Mouse (Mus musculus) hindbrain, embryonic 16.5 days (tissue): ENCODE measurements around the gene Zfp689. TPM values are rescaled to one million over a fixed set of nuclear protein-coding genes. Genes with fewer than 3 reads are reported as not detected.
"Not testable (repeated sequence)": the region's sequence is repeated elsewhere in the genome, so short reads cannot be mapped to it uniquely, and the experiment has no call there.

Experiments
- ATAC-seq: fragments of 200-750 bp; cut with Nextera tagmentation; 2 replicates; pipeline ENCODE4 v1.8.0; 2017; ENCODE audit warnings: moderate TSS enrichment, moderate library complexity
- H3K27ac ChIP-seq: fragments of 300-500 bp; sonication (generic); 2 replicates; pipeline ENCODE4 v1.5.1; 2014; ENCODE audit warnings: low read depth, mild to moderate bottlenecking, control low read depth, low read length, moderate library complexity
- H3K27me3 ChIP-seq: fragments of 300-500 bp; sonication (generic); replicated peaks from 2 replicates; pipeline ENCODE4 v1.6.1; 2014; ENCODE audit warnings: low read length; ENCODE audit not compliant: control insufficient read depth, insufficient read depth
- H3K36me3 ChIP-seq: fragments of 300-500 bp; sonication (generic); 2 replicates; pipeline ENCODE4 v1.6.1; 2014; ENCODE audit warnings: mild to moderate bottlenecking, low read length, moderate library complexity, mixed read lengths; ENCODE audit not compliant: control insufficient read depth, insufficient read depth
- H3K4me1 ChIP-seq: fragments of 300-500 bp; sonication (generic); 2 replicates; pipeline ENCODE4 v1.6.1; 2014; ENCODE audit warnings: low read depth, low read length; ENCODE audit not compliant: control insufficient read depth, insufficient read depth
- H3K4me2 ChIP-seq: fragments of 300-500 bp; sonication (generic); 2 replicates; pipeline ENCODE4 v1.6.1; 2014; ENCODE audit warnings: mild to moderate bottlenecking, low read length, control low read depth, moderate library complexity
- H3K4me3 ChIP-seq: fragments of 300-500 bp; sonication (generic); 2 replicates; pipeline ENCODE4 v1.5.1; 2014; ENCODE audit warnings: mild to moderate bottlenecking, low read length, control low read depth, moderate library complexity
- H3K9ac ChIP-seq: fragments of 300-500 bp; sonication (generic); 2 replicates; pipeline ENCODE4 v1.6.1; 2014; ENCODE audit warnings: low read depth, mild to moderate bottlenecking, control low read depth, low read length, moderate library complexity
- H3K9me3 ChIP-seq: fragments of 300-500 bp; sonication (generic); 2 replicates; pipeline ENCODE4 v1.6.1; 2014; ENCODE audit warnings: mild to moderate bottlenecking, low read length, moderate library complexity; ENCODE audit not compliant: control insufficient read depth
- WGBS: fragments of 180-500 bp; shearing (Covaris S2); extraction: QIAGEN DNeasy Blood & Tissue Kit; methylation state at CpG from one replicate; pipeline ENCODE4 v1.1.7; 2014; 5-methylcytosine and 5-hydroxymethylcytosine counted together
- polyA plus RNA-seq: library from polyadenylated mRNA; unstranded; fragments of >200 nt; fragmentation: Nextera tagmentation; extraction: Ambion mirVana; gene quantifications from 2 replicates; pipeline ENCODE4 v1.2.1, GENCODE M21; 2015

The Zfp689 gene
- polyA plus RNA-seq = 13.2 and 15.9 TPM in 2 replicates

- ATAC-seq = peak; percentile 93
- WGBS = under 1% methylated on average over 54 of the region's 54 CpGs
- H3K4me1 ChIP-seq = peaks cover 31% of the 10 kb centered on the region
- H3K4me2 ChIP-seq = peak within 1 kb of the TSS; percentile 62
- H3K27me3 ChIP-seq = no peaks in the 10 kb centered on the region
- peak within 1 kb of the TSS; percentile 92 for H3K9ac ChIP-seq
- peak within 1 kb of the TSS; percentile 85 for H3K4me3 ChIP-seq
- no peaks in the 10 kb centered on the region for H3K9me3 ChIP-seq
- peaks cover 11% of the 10 kb centered on the region for H3K36me3 ChIP-seq
- H3K27ac ChIP-seq = peak within 1 kb of the TSS; percentile 96
Measured at GRCm38 (mm10) chr7:127448521-127449300, at the start of gene Zfp689. Gene Zfp689 (minus strand): TSS chr7:127449158.

GRCm38 (mm10) chr7:127498407-127498806 lies 49.4 kb upstream of the Zfp689 start:
- no peaks in the 10 kb centered on the region for H3K4me1 ChIP-seq
- no peak overlapping the region for H3K4me3 ChIP-seq
- no peaks in the 10 kb centered on the region for H3K36me3 ChIP-seq
- ATAC-seq = no peak
- H3K4me2 ChIP-seq = no peak overlapping the region
- WGBS = 36% methylated on average over 3 of the region's 3 CpGs
- H3K9me3 ChIP-seq = no peaks in the 10 kb centered on the region
- H3K27me3 ChIP-seq = no peaks in the 10 kb centered on the region
- no peak overlapping the region for H3K9ac ChIP-seq
- H3K27ac ChIP-seq = no peak overlapping the region

GRCm38 (mm10) chr7:127497382-127497781 lies 48.4 kb upstream of the Zfp689 start:
- 89% methylated on average over 2 of the region's 2 CpGs for WGBS

GRCm38 (mm10) chr7:127494648-127495047 lies 45.7 kb upstream of the Zfp689 start:
- no peaks in the 10 kb centered on the region for H3K27me3 ChIP-seq
- ATAC-seq = no peak
- no peaks in the 10 kb centered on the region for H3K9me3 ChIP-seq
- no peak overlapping the region for H3K4me3 ChIP-seq
- H3K9ac ChIP-seq = no peak overlapping the region
- no peak overlapping the region for H3K27ac ChIP-seq
- H3K4me1 ChIP-seq = no peaks in the 10 kb centered on the region
- H3K36me3 ChIP-seq = peaks cover 11% of the 10 kb centered on the region
- H3K4me2 ChIP-seq = no peak overlapping the region

More at GRCm38 (mm10) chr7:127497382-127497781, 48.4 kb upstream of the Zfp689 start:
- H3K36me3 ChIP-seq = no peaks in the 10 kb centered on the region
- no peaks in the 10 kb centered on the region for H3K9me3 ChIP-seq
- no peak overlapping the region for H3K4me2 ChIP-seq
- no peaks in the 10 kb centered on the region for H3K4me1 ChIP-seq
- no peak overlapping the region for H3K9ac ChIP-seq
- ATAC-seq = no peak
- no peak overlapping the region for H3K27ac ChIP-seq
- no peak overlapping the region for H3K4me3 ChIP-seq
- H3K27me3 ChIP-seq = no peaks in the 10 kb centered on the region

GRCm38 (mm10) chr7:127491846-127492245 lies 42.9 kb upstream of the Zfp689 start:
- no peaks in the 10 kb centered on the region for H3K4me1 ChIP-seq
- WGBS = 97% methylated on average over 3 of the region's 3 CpGs
- no peaks in the 10 kb centered on the region for H3K9me3 ChIP-seq
- no peaks in the 10 kb centered on the region for H3K27me3 ChIP-seq
- no peak overlapping the region for H3K27ac ChIP-seq
- no peak overlapping the region for H3K4me2 ChIP-seq
- no peak overlapping the region for H3K9ac ChIP-seq
- no peak overlapping the region for H3K4me3 ChIP-seq
- peaks cover 28% of the 10 kb centered on the region for H3K36me3 ChIP-seq
- ATAC-seq = no peak

- Histone ChIP-seq H3K9me3 (no peaks in the 10 kb centered on the region), H3K36me3 (peaks cover 38% of the 10 kb centered on the region), H3K27me3 (no peaks in the 10 kb centered on the region), H3K4me3 (no peak overlapping the region), H3K27ac (no peak overlapping the region), H3K4me1 (no peaks in the 10 kb centered on the region), H3K9ac (no peak overlapping the region), H3K4me2 (no peak overlapping the region)
- no peak for ATAC-seq
- WGBS = 98% methylated on average over 7 of the region's 7 CpGs
Measured at GRCm38 (mm10) chr7:127489982-127490381, 41.0 kb upstream of the Zfp689 start.

GRCm38 (mm10) chr7:127488364-127488763 lies 39.4 kb upstream of the Zfp689 start:
- H3K36me3 ChIP-seq = peaks cover 49% of the 10 kb centered on the region
- WGBS = 90% methylated on average over 4 of the region's 5 CpGs
- H3K27me3 ChIP-seq = not testable (repeated sequence)

GRCm38 (mm10) chr7:127485416-127485815 lies 36.5 kb upstream of the Zfp689 start:
- Histone ChIP-seq H3K27ac (no peak overlapping the region), H3K4me1 (peaks cover 6% of the 10 kb centered on the region), H3K4me3 (no peak overlapping the region), H3K9ac (no peak overlapping the region), H3K27me3 (no peaks in the 10 kb centered on the region), H3K4me2 (no peak overlapping the region), H3K9me3 (no peaks in the 10 kb centered on the region), H3K36me3 (peaks cover 56% of the 10 kb centered on the region)
- WGBS = 71% methylated on average over 5 of the region's 5 CpGs
- ATAC-seq = no peak

More at GRCm38 (mm10) chr7:127488364-127488763, 39.4 kb upstream of the Zfp689 start:
- not testable (repeated sequence) for H3K9ac ChIP-seq, H3K27ac ChIP-seq, H3K4me1 ChIP-seq, ATAC-seq, H3K9me3 ChIP-seq, H3K4me2 ChIP-seq, H3K4me3 ChIP-seq

- no peak for ATAC-seq
- H3K27ac ChIP-seq = no peak overlapping the region
- peak overlapping the region; percentile 99 for H3K4me2 ChIP-seq
- H3K4me3 ChIP-seq = peak overlapping the region; percentile 99
- no peaks in the 10 kb centered on the region for H3K9me3 ChIP-seq
- H3K9ac ChIP-seq = peak overlapping the region; percentile 95
- H3K27me3 ChIP-seq = no peaks in the 10 kb centered on the region
- WGBS = 78% methylated on average over 2 of the region's 2 CpGs
- H3K4me1 ChIP-seq = peaks cover 23% of the 10 kb centered on the region
- H3K36me3 ChIP-seq = peaks cover 39% of the 10 kb centered on the region
Measured at GRCm38 (mm10) chr7:127480321-127480720, 31.4 kb upstream of the Zfp689 start.
